Mouse (Mus musculus): Measurements from ENCODE around the gene Sac3d1. TPM values are rescaled to one million over a fixed set of nuclear protein-coding genes. Genes with fewer than 3 reads are reported as not detected.
A peak's percentile ranks its signal among the peaks of the same experiment; 100 is the strongest.

Gene Sac3d1
- polyA plus RNA-seq (2012; rRNA removed) (18.4 and 25.5 TPM in 2 replicates), polyA plus RNA-seq (2014; fragmentation: Nextera tagmentation; extraction: Ambion mirVana) (22.7 and 22.9 TPM in 2 replicates)

GRCm38 (mm10) chr19:6117986-6118676, at the start of gene Sac3d1:
TSS of gene Sac3d1 (minus strand) at chr19:6118650.
- Histone ChIP-seq H3K4me1 (replicated peaks; ENCODE audit: control insufficient read depth in 2 of 2, insufficient read depth in 2 of 2, low read length in 1 of 2) (peaks cover 9% of the 10 kb centered on the region in 2 experiments), H3K36me3 (replicated peaks; ENCODE audit: control insufficient read depth, insufficient read depth, low read depth) (peaks cover 15% of the 10 kb centered on the region), H3K27me3 (ENCODE audit: control insufficient read depth, insufficient read depth, low read length) (no peaks in the 10 kb centered on the region), H3K9me3 (ENCODE audit: control insufficient read depth, low read length) (no peaks in the 10 kb centered on the region), H3K9ac (replicated peaks) (peak within 1 kb of the TSS; percentile 86), H3K27ac (peak within 1 kb of the TSS; percentile 90), H3K4me3 (ENCODE audit: insufficient read depth in 1 of 2, low read depth in 2 of 2, low read length in 2 of 2) (peak within 1 kb of the TSS; percentile 74 to 84), H3K4me2 (ENCODE audit: low read depth) (peak within 1 kb of the TSS; percentile 97)
- TF ChIP-seq CTCF (IDR thresholded peaks at IDR 0.05; ENCODE audit: low read depth): peak; percentile 18; the same call in 1 of the 2 replicates
- no peak for TF ChIP-seq EP300 (IDR thresholded peaks at IDR 0.05; ENCODE audit: low read depth)
- ATAC-seq (ENCODE audit: insufficient read depth) (peak; percentile 81), DNase-seq (ENCODE audit: low read depth in 3 of 3, low spot score in 3 of 3) (peak; percentile 87 to 89 (median 87))
- under 1% methylated on average over 77 of the region's 77 CpGs for WGBS (ENCODE audit: insufficient replicate concordance)

DNA sequence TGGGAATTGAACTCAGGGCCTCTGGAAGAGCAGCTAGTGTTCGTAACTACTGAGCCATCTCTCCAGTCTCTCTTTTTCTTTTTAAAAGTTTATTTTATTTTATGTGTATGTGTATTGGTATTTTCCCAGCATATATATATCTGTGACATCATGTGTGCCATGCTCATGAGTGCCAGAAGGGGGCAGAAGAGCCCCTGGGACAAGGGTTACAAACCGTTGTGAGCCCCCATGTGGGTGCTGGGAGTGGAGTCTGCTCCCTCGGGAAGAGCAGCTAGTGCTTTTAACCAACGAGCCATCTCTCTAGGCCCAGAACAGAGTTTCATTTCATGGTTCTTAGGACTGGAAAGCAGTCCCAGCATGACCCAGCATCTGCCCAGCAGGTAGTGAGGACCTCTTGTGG, 48.3 kb upstream of the Sac3d1 start:
- no peak for ATAC-seq (ENCODE audit: insufficient read depth)
- 54% methylated on average over 4 of the region's 4 CpGs for WGBS (ENCODE audit: insufficient replicate concordance)

GRCm38 (mm10) chr19:6163872-6164547, 45.6 kb upstream of the Sac3d1 start:
- no peak for ATAC-seq (ENCODE audit: insufficient read depth)
- no peak for DNase-seq (ENCODE audit: low read depth in 3 of 3, low spot score in 3 of 3)
- Histone ChIP-seq H3K36me3 (replicated peaks; ENCODE audit: control insufficient read depth, insufficient read depth, low read depth) (no peaks in the 10 kb centered on the region), H3K9me3 (ENCODE audit: control insufficient read depth, low read length) (no peaks in the 10 kb centered on the region), H3K9ac (replicated peaks) (no peak overlapping the region), H3K27ac (no peak overlapping the region), H3K27me3 (ENCODE audit: control insufficient read depth, insufficient read depth, low read length) (no peaks in the 10 kb centered on the region), H3K4me2 (ENCODE audit: low read depth) (no peak overlapping the region), H3K4me1 (replicated peaks; ENCODE audit: control insufficient read depth in 2 of 2, insufficient read depth in 2 of 2, low read length in 1 of 2) (peaks cover 3 to 4% of the 10 kb centered on the region in 2 experiments; a peak in 2 of 4 replicates), H3K4me3 (ENCODE audit: insufficient read depth in 1 of 2, low read depth in 2 of 2, low read length in 2 of 2) (no peak overlapping the region)
- TF ChIP-seq CTCF (IDR thresholded peaks at IDR 0.05; ENCODE audit: low read depth) (no peak), EP300 (IDR thresholded peaks at IDR 0.05; ENCODE audit: low read depth) (no peak)
- 56% methylated on average over 10 of the region's 10 CpGs for WGBS (ENCODE audit: insufficient replicate concordance)

More for the DNA sequence above, 48.3 kb upstream of the Sac3d1 start:
- H3K9ac ChIP-seq (replicated peaks): no peak overlapping the region
- peaks cover 3 to 4% of the 10 kb centered on the region in 2 experiments; a peak in 2 of 4 replicates for H3K4me1 ChIP-seq (replicated peaks; ENCODE audit: control insufficient read depth in 2 of 2, insufficient read depth in 2 of 2, low read length in 1 of 2)
- H3K36me3 ChIP-seq (replicated peaks; ENCODE audit: control insufficient read depth, insufficient read depth, low read depth): no peaks in the 10 kb centered on the region
- H3K9me3 ChIP-seq (ENCODE audit: control insufficient read depth, low read length): no peaks in the 10 kb centered on the region
- no peak overlapping the region for H3K4me2 ChIP-seq (ENCODE audit: low read depth)
- no peak for DNase-seq (ENCODE audit: low read depth in 3 of 3, low spot score in 3 of 3)
- H3K4me3 ChIP-seq (ENCODE audit: insufficient read depth in 1 of 2, low read depth in 2 of 2, low read length in 2 of 2): no peak overlapping the region
- TF ChIP-seq EP300 (IDR thresholded peaks at IDR 0.05; ENCODE audit: low read depth) (no peak), CTCF (IDR thresholded peaks at IDR 0.05; ENCODE audit: low read depth) (peak; percentile 53)
- no peaks in the 10 kb centered on the region for H3K27me3 ChIP-seq (ENCODE audit: control insufficient read depth, insufficient read depth, low read length)
- H3K27ac ChIP-seq: no peak overlapping the region

DNA sequence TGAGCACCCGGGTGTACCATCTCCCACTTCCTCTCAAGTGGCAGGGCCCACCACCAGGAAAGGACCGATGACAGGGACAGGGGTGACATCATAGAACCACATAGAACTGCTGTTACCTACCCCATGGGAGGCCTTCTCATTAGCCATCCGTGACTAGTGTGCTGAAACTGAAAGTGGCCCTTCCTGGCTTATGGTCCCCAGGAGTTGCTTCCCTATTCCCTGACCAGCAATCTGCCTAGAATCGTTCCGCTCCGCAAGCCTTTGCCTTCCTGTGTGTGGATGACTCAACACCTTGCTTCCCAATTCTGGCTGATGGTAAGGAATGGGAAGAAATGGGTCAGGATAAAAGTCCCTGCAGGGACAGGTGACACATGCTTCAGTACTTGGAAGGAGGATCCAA, 38.8 kb upstream of the Sac3d1 start:
- H3K36me3 ChIP-seq (replicated peaks; ENCODE audit: control insufficient read depth, insufficient read depth, low read depth): no peaks in the 10 kb centered on the region
- H3K4me2 ChIP-seq (ENCODE audit: low read depth): no peak overlapping the region
- WGBS (ENCODE audit: insufficient replicate concordance): 27% methylated on average over 6 of the region's 6 CpGs
- TF ChIP-seq EP300 (IDR thresholded peaks at IDR 0.05; ENCODE audit: low read depth): no peak
- no peak for TF ChIP-seq CTCF (IDR thresholded peaks at IDR 0.05; ENCODE audit: low read depth)
- DNase-seq (ENCODE audit: low read depth in 3 of 3, low spot score in 3 of 3) (no peak), ATAC-seq (ENCODE audit: insufficient read depth) (no peak)
- no peak overlapping the region for H3K4me3 ChIP-seq (ENCODE audit: insufficient read depth in 1 of 2, low read depth in 2 of 2, low read length in 2 of 2)
- H3K9ac ChIP-seq (replicated peaks): no peak overlapping the region
- no peak overlapping the region for H3K27ac ChIP-seq
- no peaks in the 10 kb centered on the region for H3K27me3 ChIP-seq (ENCODE audit: control insufficient read depth, insufficient read depth, low read length)
- H3K4me1 ChIP-seq (replicated peaks; ENCODE audit: control insufficient read depth in 2 of 2, insufficient read depth in 2 of 2, low read length in 1 of 2): peaks cover 0 to 11% of the 10 kb centered on the region in 2 experiments; a peak in 2 of 4 replicates
- H3K9me3 ChIP-seq (ENCODE audit: control insufficient read depth, low read length): no peaks in the 10 kb centered on the region

DNA sequence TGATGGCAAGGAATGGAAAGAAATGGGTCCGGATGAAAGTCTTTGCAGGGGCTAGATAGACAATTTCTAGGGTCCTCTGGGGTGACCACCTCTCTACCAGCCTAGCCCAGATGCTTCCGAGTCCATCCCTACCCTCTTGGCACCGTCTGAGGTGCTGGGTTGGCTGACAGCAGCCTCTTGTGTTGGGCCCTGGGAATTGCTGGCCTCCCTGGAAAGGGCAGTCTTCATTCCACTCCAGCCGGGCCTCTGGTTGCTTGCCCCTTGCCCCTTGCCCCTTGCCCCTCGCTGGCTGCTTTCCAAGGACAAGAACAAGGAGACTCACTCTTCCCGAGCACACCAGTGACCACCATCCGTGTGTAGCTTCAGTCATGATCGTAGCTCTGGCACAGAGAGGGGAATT, 37.9 kb upstream of the Sac3d1 start:
- Histone ChIP-seq H3K27me3 (ENCODE audit: control insufficient read depth, insufficient read depth, low read length) (no peaks in the 10 kb centered on the region), H3K27ac (no peak overlapping the region), H3K36me3 (replicated peaks; ENCODE audit: control insufficient read depth, insufficient read depth, low read depth) (no peaks in the 10 kb centered on the region), H3K4me3 (ENCODE audit: insufficient read depth in 1 of 2, low read depth in 2 of 2, low read length in 2 of 2) (no peak overlapping the region), H3K9ac (replicated peaks) (no peak overlapping the region), H3K4me2 (ENCODE audit: low read depth) (no peak overlapping the region), H3K4me1 (replicated peaks; ENCODE audit: control insufficient read depth in 2 of 2, insufficient read depth in 2 of 2, low read length in 1 of 2) (peaks cover 0 to 11% of the 10 kb centered on the region in 2 experiments; a peak in 2 of 4 replicates), H3K9me3 (ENCODE audit: control insufficient read depth, low read length) (no peaks in the 10 kb centered on the region)
- DNase-seq (ENCODE audit: low read depth in 3 of 3, low spot score in 3 of 3) (no peak), ATAC-seq (ENCODE audit: insufficient read depth) (no peak)
- 52% methylated on average over 8 of the region's 8 CpGs for WGBS (ENCODE audit: insufficient replicate concordance)
- TF ChIP-seq CTCF (IDR thresholded peaks at IDR 0.05; ENCODE audit: low read depth): peak; percentile 44
- TF ChIP-seq EP300 (IDR thresholded peaks at IDR 0.05; ENCODE audit: low read depth): no peak

Data from liver, embryonic 14.5 days (tissue).